Mouse (Mus musculus): ENCODE data around the gene Cemip.
A peak's percentile ranks its signal among the peaks of the same experiment; 100 is the strongest.

Gene Cemip

DNA sequence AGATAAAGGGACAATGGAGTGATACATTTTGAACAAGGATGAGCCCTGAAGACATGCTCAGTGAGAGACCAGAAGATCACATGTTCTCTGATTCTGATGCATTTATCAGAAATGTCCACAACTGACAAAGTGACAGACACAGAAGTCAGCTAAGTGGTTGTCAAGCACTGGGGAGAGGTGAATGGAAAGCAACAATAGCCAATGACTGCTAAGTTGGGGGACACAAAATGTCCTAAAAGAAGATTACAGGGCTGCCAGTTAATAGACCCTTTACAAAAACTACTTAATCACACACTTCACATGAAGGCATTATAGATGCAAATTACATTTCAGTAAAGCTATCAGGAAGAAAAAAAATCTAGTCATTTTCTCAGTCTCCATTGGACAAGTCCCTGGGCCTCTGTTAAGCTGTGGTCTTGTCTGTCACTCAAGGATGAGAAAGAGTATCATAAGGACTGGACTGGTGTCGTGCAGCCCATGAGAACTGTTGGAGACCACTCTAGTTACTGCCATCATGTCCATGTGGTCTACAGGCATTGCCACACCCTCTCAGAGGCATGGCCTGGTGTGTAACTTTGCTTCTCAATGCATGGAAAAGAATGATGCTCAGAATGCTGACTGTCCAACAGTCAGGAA, 59.2 kb downstream of the Cemip start:
- no peak for DNase-seq

DNA sequence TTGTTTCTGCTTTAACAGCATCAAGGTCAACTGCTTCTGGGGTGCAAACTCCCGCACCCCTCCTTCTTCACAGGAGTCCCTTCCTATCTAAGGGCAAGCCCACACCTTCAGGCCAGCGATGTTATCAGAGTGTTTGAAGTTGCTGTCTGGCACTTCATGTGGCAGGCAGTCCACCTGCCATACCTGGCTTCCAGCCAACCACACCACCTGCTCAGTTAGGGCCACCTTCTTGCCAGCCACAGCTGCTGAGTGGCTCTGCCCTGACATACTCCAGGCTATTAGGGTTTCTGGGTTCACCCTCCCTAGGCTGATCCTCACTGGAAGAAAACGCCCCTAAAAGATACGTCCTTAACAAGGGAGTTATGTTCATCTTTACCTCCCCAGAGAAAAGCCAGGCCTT, 60.2 kb downstream of the Cemip start:
- DNase-seq = peak; percentile 14 to 38

GRCm38 (mm10) chr7:84023466-84023865, 62.8 kb downstream of the Cemip start:
- no peak for DNase-seq

DNA sequence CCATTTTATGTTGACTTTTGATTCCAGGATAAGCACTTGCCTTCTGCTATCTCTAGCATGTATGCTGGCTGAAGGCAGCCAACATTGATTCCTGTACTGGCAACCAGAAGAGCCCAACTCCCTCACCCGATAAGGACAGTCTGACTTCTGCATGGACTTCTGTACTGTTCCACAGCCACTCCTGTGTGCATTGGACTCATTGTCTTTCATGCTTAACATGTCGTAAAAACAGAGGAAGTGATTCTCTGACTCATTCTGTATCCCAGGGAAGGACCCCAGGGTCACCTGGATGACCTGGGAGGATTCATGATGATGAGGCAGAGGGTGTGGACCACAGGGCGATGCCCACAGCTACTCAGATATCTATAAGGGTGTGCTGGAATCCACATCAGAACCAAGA, 63.8 kb downstream of the Cemip start:
- DNase-seq = no peak

GRCm38 (mm10) chr7:84019381-84019780, 66.9 kb downstream of the Cemip start:
- DNase-seq = no peak

- DNase-seq = peak; percentile 62 to 88
Measured at GRCm38 (mm10) chr7:84018291-84019266, 67.7 kb downstream of the Cemip start.

DNA sequence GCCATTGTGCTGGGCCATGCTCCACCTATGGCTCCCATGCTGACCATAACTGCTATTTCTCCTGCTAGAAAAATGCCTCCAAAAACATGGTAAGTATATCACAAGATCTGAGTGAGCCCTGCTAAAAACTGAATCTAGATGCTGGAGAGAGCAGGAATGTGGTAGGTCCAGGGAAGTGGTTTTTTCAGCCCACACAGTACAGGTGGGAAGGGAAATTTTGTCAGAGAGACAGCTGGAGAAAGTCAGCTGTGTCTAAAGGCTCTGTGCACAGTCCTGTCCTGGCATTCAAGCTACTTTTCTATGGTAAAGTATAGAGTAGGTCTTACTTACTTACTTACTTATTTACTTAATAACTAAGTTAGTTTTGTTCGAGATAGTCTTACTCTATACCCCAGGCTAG, 71.3 kb downstream of the Cemip start:
- DNase-seq = no peak

DNA sequence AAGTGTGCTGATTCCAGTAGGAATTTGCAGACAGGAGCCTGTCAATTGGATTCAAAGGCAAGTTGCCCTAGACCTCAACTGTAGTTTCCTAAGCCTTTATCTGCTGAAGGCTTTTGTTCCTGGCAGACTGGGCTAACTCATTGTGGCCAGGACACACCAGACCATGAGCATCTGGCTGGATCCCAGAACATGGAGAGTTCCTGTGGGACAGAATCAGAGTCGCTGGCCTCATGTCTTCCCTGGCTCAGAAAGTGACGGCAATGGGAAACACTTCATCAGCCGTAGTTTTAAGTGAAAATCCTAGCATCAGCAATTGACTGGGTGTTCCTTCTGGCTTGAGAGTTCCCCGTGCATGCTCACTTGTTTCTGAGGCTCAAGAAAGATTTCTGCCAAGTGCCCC, 72.6 kb downstream of the Cemip start:
- DNase-seq = peak; percentile 52 to 71

GRCm38 (mm10) chr7:84004357-84004756, 81.9 kb downstream of the Cemip start:
- DNase-seq = no peak

GRCm38 (mm10) chr7:84001516-84001915, 84.8 kb downstream of the Cemip start:
- no peak for DNase-seq

DNA sequence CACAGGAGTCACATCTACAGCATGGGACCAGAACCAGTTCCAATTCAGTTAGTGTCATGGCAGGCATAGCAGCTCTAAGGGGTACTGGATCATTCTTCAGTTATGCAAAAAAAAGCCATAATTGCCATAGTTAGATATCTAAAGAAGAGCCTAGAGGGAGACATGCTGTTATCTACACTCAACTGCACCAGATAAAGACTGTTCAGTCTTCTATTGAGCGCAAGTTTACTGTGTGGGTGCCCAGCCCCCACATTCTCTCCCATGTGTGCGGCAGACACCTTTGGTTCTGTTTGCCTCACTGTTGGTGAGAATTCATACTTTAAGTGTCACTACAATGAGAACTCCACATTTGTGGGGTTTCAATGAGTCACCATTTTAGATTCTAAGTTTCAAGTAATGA, 85.6 kb downstream of the Cemip start:
- no peak for DNase-seq

DNA sequence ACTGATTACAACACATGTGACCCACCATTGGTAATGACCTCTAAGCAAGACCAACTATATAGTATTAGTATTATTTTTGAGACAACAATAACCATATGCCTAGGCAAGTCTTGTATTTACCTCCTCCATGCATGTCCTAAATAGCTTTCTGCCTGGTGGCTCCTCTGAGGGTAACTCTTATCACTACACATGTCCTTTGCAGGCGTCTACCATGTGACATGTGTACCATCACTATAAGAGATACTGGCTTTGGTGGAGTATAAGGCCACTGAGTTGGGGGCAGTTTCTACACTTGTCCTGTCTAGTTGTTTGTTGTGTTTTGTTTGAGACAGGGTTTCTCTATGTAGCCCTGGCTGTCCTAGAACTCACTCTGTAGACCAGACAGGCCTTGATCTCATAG, 86.7 kb downstream of the Cemip start:
- DNase-seq = no peak

DNA sequence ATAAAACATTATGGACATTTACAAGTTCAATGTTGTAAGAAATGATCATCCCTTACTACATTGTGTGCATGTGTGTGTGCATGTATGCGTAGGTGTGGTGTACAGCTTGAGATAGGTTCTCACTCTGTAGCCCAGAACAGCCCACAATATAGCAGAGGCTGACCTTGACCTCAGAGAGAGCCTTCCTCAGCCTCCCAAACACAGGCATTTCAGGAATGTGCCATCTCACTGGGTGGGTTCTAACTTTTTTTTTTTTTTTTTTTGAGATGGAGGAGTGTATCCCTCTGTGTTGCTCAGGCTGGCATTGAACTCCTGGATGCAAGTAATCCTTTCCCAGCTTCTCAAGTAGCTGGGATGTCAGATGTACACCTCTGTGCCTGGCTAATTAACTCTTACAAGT, 92.0 kb downstream of the Cemip start:
- DNase-seq = no peak

GRCm38 (mm10) chr7:83989294-83989693, 97.0 kb downstream of the Cemip start:
- DNase-seq = no peak

GRCm38 (mm10) chr7:83985751-83986150, 100.6 kb downstream of the Cemip start:
- DNase-seq = no peak

GRCm38 (mm10) chr7:83982566-83982965, 103.7 kb downstream of the Cemip start:
- no peak for DNase-seq

DNA sequence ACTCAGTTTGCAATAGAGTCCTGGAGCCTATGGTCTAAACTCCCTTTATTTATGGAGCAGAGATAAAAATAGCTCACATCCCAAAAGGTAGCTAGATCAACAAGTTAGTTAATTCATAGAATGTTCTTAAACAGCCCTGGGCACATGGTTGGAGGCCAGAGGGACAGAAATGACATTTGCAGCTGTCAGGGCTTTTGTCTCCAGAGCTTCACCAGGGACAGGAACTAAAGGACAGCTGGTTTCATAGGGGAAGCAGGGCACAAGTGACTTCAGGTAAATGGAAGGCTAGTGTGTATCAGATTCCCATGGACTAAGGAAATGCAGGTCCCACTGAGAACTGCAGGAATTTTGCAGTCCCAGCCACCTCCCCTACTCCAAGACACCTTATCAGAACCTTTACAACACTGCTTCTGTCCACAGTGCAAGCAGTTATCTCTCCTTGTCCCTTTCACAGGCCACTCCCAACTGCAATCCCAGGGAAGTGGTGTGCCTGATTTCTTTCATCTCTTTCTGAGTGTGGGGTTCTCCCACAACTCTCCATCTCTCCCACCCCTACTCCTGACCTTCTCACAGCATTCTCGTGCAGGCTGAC, 107.3 kb downstream of the Cemip start:
- DNase-seq = no peak

GRCm38 (mm10) chr7:83978410-83978809, 107.9 kb downstream of the Cemip start:
- peak; percentile 23 to 31 for DNase-seq

- DNase-seq = no peak
Measured at GRCm38 (mm10) chr7:83976413-83976958, 109.8 kb downstream of the Cemip start.

DNA sequence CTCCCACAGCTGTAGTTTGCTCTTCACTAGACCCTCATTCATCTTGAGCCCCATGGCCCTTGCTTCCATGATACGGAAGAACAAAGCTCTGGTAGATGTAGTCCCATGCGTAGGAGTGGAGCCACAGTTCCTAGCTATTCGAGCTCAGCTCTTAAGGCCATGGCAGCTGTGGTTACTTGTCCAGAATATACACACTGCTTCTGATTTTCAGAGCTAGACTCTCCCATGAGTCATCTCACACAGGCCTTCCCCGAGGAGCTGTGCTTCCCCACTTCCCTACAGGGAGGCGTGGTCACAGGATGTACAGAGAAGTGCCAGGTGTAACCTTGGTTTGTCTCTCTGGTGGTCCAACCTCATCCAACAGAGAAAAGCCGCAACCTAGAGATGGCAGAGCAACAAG, 111.0 kb downstream of the Cemip start:
- DNase-seq = no peak

DNA sequence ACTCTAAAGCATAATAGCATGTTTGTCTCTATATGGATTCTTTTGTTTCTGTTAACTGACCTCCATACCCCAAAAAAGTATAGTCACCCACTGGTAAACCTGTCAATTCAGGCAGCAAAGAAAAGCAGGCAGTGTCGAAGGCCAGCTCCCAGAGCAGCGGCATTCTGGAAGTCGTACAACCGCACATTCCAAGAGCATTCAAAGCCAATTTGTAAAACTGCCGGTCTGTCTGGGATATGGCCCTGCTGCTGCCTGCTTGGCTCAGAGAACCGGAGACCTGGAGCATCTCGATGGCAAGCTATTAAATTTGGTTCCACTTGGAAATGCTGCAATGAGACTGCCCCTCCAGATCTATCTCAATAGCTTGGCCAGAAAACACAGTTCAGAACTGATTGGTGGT, 113.8 kb downstream of the Cemip start:
- DNase-seq = peak; percentile 29 to 74

- DNase-seq = peak; percentile 12 to 44
Measured at GRCm38 (mm10) chr7:83966047-83966818, 120.1 kb downstream of the Cemip start.

- no peak for DNase-seq
Measured at GRCm38 (mm10) chr7:83965181-83965580, 121.1 kb downstream of the Cemip start.

Measured in lung, postnatal 4 days (tissue).